Comparison of ENCODE assay signal across 31 mouse cellular contexts in the genomic region with DNA sequence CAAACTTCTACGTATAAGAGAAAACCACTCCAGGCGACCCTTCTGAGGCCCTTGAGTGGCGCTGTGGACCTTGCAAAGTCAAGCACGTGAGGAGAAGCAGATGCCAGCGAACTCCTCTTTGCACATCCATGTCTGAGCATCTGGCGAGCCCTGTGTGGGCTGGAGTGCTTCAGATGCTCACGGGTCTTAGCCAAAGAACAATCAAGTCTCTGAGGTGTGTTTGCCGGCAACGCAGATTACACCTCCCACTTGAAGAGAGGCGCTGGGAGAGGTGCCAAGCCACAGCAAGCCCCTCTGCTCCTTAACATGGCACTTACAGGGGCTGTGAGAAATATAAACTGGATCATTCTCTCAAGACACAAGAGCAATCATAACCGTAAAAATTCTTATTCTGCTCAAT.
DNase-seq lines count a peak whose midpoint lies in the region; ATAC-seq and TF ChIP-seq lines count a peak whose summit lies in the region.
"Had no signal": no experiment of that assay in that cellular context is flagged by ENCODE, and none has a peak within 500 bp of the region (broad histone marks: within the 10 kb centered on the region; RNA-seq: fewer than 3 reads in every experiment).

No protein-coding gene starts in this region.

- no peak overlapping the region for H3K4me3 ChIP-seq in embryonic facial prominence, embryonic 14.5 days (ENCODE audit: low read depth, low read length)
- no peak overlapping the region for H3K4me3 ChIP-seq in embryonic facial prominence, embryonic 10.5 days
- H3K4me3 ChIP-seq in hindbrain, postnatal 0 days (ENCODE audit: low read length), result no peak overlapping the region
- H3K4me3 ChIP-seq in hindbrain, embryonic 11.5 days (ENCODE audit: low read depth, low read length), result no peak overlapping the region
- no peak overlapping the region for H3K4me3 ChIP-seq in midbrain, postnatal 0 days (ENCODE audit: low read depth, low read length)
- no peak overlapping the region for H3K4me3 ChIP-seq in midbrain, embryonic 10.5 days
- H3K4me3 ChIP-seq: embryonic facial prominence, embryonic 12.5 days; forebrain, embryonic 10.5 days; heart, embryonic 13.5 days; hindbrain, embryonic 10.5 days; intestine, embryonic 15.5 days; layer of hippocampus, adult 2 months; liver, embryonic 12.5 days; neural tube, embryonic 15.5 days had no signal

- H3K27ac ChIP-seq in embryonic facial prominence, embryonic 14.5 days (replicated peaks; ENCODE audit: low read depth, low read length), result no peak overlapping the region
- no peak overlapping the region for H3K27ac ChIP-seq in embryonic facial prominence, embryonic 10.5 days (replicated peaks)
- H3K27ac ChIP-seq in hindbrain, postnatal 0 days, result no peak overlapping the region
- no peak overlapping the region for H3K27ac ChIP-seq in hindbrain, embryonic 11.5 days (ENCODE audit: low read depth, low read length)
- no peak overlapping the region for H3K27ac ChIP-seq in midbrain, postnatal 0 days (ENCODE audit: low read depth, low read length)
- H3K27ac ChIP-seq in midbrain, embryonic 10.5 days (replicated peaks), result no peak overlapping the region
- H3K27ac ChIP-seq: embryonic facial prominence, embryonic 12.5 days; forebrain, embryonic 10.5 days; heart, embryonic 13.5 days; hindbrain, embryonic 10.5 days; intestine, embryonic 15.5 days; layer of hippocampus, adult 2 months; liver, embryonic 12.5 days; macrophage; neural tube, embryonic 15.5 days; stomach, postnatal 0 days had no signal

- WGBS in embryonic facial prominence, embryonic 14.5 days, result 65% methylated on average over 11 of the region's 11 CpGs
- WGBS in embryonic facial prominence, embryonic 10.5 days, result 85% methylated on average over 11 of the region's 11 CpGs
- WGBS in hindbrain, postnatal 0 days, result 55% methylated on average over 11 of the region's 11 CpGs
- WGBS in hindbrain, embryonic 11.5 days, result 88% methylated on average over 11 of the region's 11 CpGs
- WGBS in midbrain, postnatal 0 days, result 74% methylated on average over 11 of the region's 11 CpGs
- WGBS in midbrain, embryonic 10.5 days, result 90% methylated on average over 11 of the region's 11 CpGs

- no peak overlapping the region for H3K9ac ChIP-seq in embryonic facial prominence, embryonic 14.5 days (ENCODE audit: low read depth, low read length)
- no peak overlapping the region for H3K9ac ChIP-seq in hindbrain, postnatal 0 days (replicated peaks; ENCODE audit: low read length)
- no peak overlapping the region for H3K9ac ChIP-seq in hindbrain, embryonic 11.5 days (ENCODE audit: low read depth, low read length)
- H3K9ac ChIP-seq in midbrain, postnatal 0 days (replicated peaks; ENCODE audit: low read length, poor library complexity, severe bottlenecking), result no peak overlapping the region
- H3K9ac ChIP-seq: embryonic facial prominence, embryonic 12.5 days; heart, embryonic 13.5 days; intestine, embryonic 15.5 days; liver, embryonic 12.5 days; liver, postnatal 0 days; neural tube, embryonic 15.5 days had no signal

- no peaks in the 10 kb centered on the region for H3K9me3 ChIP-seq in embryonic facial prominence, embryonic 14.5 days (ENCODE audit: control insufficient read depth, low read length)
- H3K9me3 ChIP-seq in embryonic facial prominence, embryonic 10.5 days, result no peaks in the 10 kb centered on the region
- no peaks in the 10 kb centered on the region for H3K9me3 ChIP-seq in hindbrain, postnatal 0 days (ENCODE audit: low read length)
- H3K9me3 ChIP-seq in hindbrain, embryonic 11.5 days (ENCODE audit: control insufficient read depth, low read length), result no peaks in the 10 kb centered on the region
- no peaks in the 10 kb centered on the region for H3K9me3 ChIP-seq in midbrain, postnatal 0 days (ENCODE audit: low read length)
- no peaks in the 10 kb centered on the region for H3K9me3 ChIP-seq in midbrain, embryonic 10.5 days (replicated peaks)
- H3K9me3 ChIP-seq: embryonic facial prominence, embryonic 12.5 days; forebrain, embryonic 10.5 days; heart, embryonic 13.5 days; hindbrain, embryonic 10.5 days; intestine, embryonic 15.5 days; liver, embryonic 12.5 days; neural tube, embryonic 15.5 days had no signal

- no peak for ATAC-seq in embryonic facial prominence, embryonic 14.5 days (ENCODE audit: low read depth)
- no peak for ATAC-seq in hindbrain, postnatal 0 days
- no peak for ATAC-seq in hindbrain, embryonic 11.5 days (ENCODE audit: low FRiP score)
- no peak for ATAC-seq in midbrain, postnatal 0 days (ENCODE audit: low FRiP score)
- ATAC-seq: hindbrain, embryonic 16.5 days; intestine, embryonic 15.5 days; liver, embryonic 12.5 days; liver, postnatal 0 days; lung, postnatal 0 days; Patski had no signal

- peak; percentile 34 for DNase-seq in embryonic facial prominence, embryonic 14.5 days (ENCODE audit: low spot score)
- DNase-seq in embryonic facial prominence, embryonic 10.5 days (ENCODE audit: low spot score), result no peak
- DNase-seq in hindbrain, postnatal 0 days (ENCODE audit: low spot score), result peak; percentile 60
- DNase-seq in hindbrain, embryonic 11.5 days (ENCODE audit: low spot score), result no peak
- peak; percentile 70 for DNase-seq in midbrain, postnatal 0 days (ENCODE audit: low spot score)
- DNase-seq in midbrain, embryonic 10.5 days (ENCODE audit: low spot score), result no peak
- no peak for DNase-seq in spleen, postnatal 36 days (ENCODE audit: low spot score in 2 of 2)
- DNase-seq: adrenal gland, postnatal 10 days; cerebellum, adult 11-12 months; cerebellum, postnatal 25 days; heart, postnatal 10 days; kidney, adult 2 months; kidney, postnatal 36 days; liver, postnatal 0 days; retina, postnatal 1 day; spleen, adult 18-20 months; thymus, adult 2 months; thymus, postnatal 36 days had no signal

- no peak overlapping the region for H3K4me2 ChIP-seq in embryonic facial prominence, embryonic 14.5 days (ENCODE audit: low read depth, low read length)
- H3K4me2 ChIP-seq in hindbrain, postnatal 0 days (ENCODE audit: low read depth, low read length), result no peak overlapping the region
- no peak overlapping the region for H3K4me2 ChIP-seq in hindbrain, embryonic 11.5 days (replicated peaks; ENCODE audit: low read depth, low read length)
- H3K4me2 ChIP-seq in midbrain, postnatal 0 days (ENCODE audit: low read depth, low read length, poor library complexity, severe bottlenecking), result no peak overlapping the region
- H3K4me2 ChIP-seq: embryonic facial prominence, embryonic 12.5 days; heart, embryonic 13.5 days; intestine, embryonic 15.5 days; liver, embryonic 12.5 days; neural tube, embryonic 15.5 days had no signal

- no peak for TF ChIP-seq CTCF in hindbrain, postnatal 0 days (IDR thresholded peaks at IDR 0.05; ENCODE audit: low read depth)
- TF ChIP-seq CTCF in midbrain, postnatal 0 days (IDR thresholded peaks at IDR 0.05), result no peak

- H3K27me3 ChIP-seq in embryonic facial prominence, embryonic 14.5 days (replicated peaks; ENCODE audit: control insufficient read depth, insufficient read depth, low read length), result no peaks in the 10 kb centered on the region
- no peaks in the 10 kb centered on the region for H3K27me3 ChIP-seq in embryonic facial prominence, embryonic 10.5 days (replicated peaks; ENCODE audit: low read depth, poor library complexity, severe bottlenecking)
- H3K27me3 ChIP-seq in hindbrain, postnatal 0 days (ENCODE audit: insufficient read depth, low read length), result no peaks in the 10 kb centered on the region
- no peaks in the 10 kb centered on the region for H3K27me3 ChIP-seq in hindbrain, embryonic 11.5 days (ENCODE audit: control insufficient read depth, insufficient read depth, low read length)
- H3K27me3 ChIP-seq in midbrain, postnatal 0 days (ENCODE audit: insufficient read depth, low read length), result no peaks in the 10 kb centered on the region
- H3K27me3 ChIP-seq in midbrain, embryonic 10.5 days (ENCODE audit: low read depth, poor library complexity, severe bottlenecking), result no peaks in the 10 kb centered on the region
- H3K27me3 ChIP-seq: embryonic facial prominence, embryonic 12.5 days; heart, embryonic 13.5 days; intestine, embryonic 15.5 days; liver, embryonic 12.5 days; neural tube, embryonic 15.5 days had no signal

- no peaks in the 10 kb centered on the region for H3K4me1 ChIP-seq in embryonic facial prominence, embryonic 14.5 days (ENCODE audit: control insufficient read depth, insufficient read depth, low read length)
- peaks cover 4% of the 10 kb centered on the region; the same call in 1 of the 2 replicates for H3K4me1 ChIP-seq in embryonic facial prominence, embryonic 10.5 days
- H3K4me1 ChIP-seq in hindbrain, postnatal 0 days (ENCODE audit: insufficient read depth, low read length), result no peaks in the 10 kb centered on the region
- no peaks in the 10 kb centered on the region for H3K4me1 ChIP-seq in hindbrain, embryonic 11.5 days (replicated peaks; ENCODE audit: control insufficient read depth, insufficient read depth, low read length)
- H3K4me1 ChIP-seq in midbrain, postnatal 0 days (ENCODE audit: insufficient read depth, low read length), result no peaks in the 10 kb centered on the region
- H3K4me1 ChIP-seq in midbrain, embryonic 10.5 days, result no peaks in the 10 kb centered on the region
- H3K4me1 ChIP-seq: embryonic facial prominence, embryonic 12.5 days; hindbrain, embryonic 10.5 days; intestine, embryonic 15.5 days; liver, embryonic 12.5 days; neural tube, embryonic 15.5 days had no signal

- no peaks in the 10 kb centered on the region for H3K36me3 ChIP-seq in embryonic facial prominence, embryonic 14.5 days (ENCODE audit: control insufficient read depth, insufficient read depth, low read length)
- no peaks in the 10 kb centered on the region for H3K36me3 ChIP-seq in embryonic facial prominence, embryonic 10.5 days (replicated peaks)
- no peaks in the 10 kb centered on the region for H3K36me3 ChIP-seq in hindbrain, postnatal 0 days (ENCODE audit: insufficient read depth, low read length)
- no peaks in the 10 kb centered on the region for H3K36me3 ChIP-seq in hindbrain, embryonic 11.5 days (ENCODE audit: control insufficient read depth, insufficient read depth, low read length)
- no peaks in the 10 kb centered on the region for H3K36me3 ChIP-seq in midbrain, postnatal 0 days (ENCODE audit: insufficient read depth, low read length)
- no peaks in the 10 kb centered on the region for H3K36me3 ChIP-seq in midbrain, embryonic 10.5 days
- H3K36me3 ChIP-seq: embryonic facial prominence, embryonic 12.5 days; forebrain, embryonic 10.5 days; heart, embryonic 13.5 days; hindbrain, embryonic 10.5 days; intestine, embryonic 15.5 days; liver, embryonic 12.5 days; neural tube, embryonic 15.5 days had no signal

Comparison
In these comparisons a context has a peak if more than half of its experiments do, and no peak if none do; other contexts are left out.
1. DNase-seq: peak in embryonic facial prominence, embryonic 14.5 days (single experiment), hindbrain, postnatal 0 days (single experiment) and midbrain, postnatal 0 days (single experiment); none in embryonic facial prominence, embryonic 10.5 days (single experiment), hindbrain, embryonic 11.5 days (single experiment), midbrain, embryonic 10.5 days (single experiment) and spleen, postnatal 36 days (0 of 2).